Mouse (Mus musculus): ENCODE results near the gene Aatk.

- TF ChIP-seq EP300 (IDR thresholded peaks at IDR 0.05; ENCODE audit: low read depth) (no peak), CTCF (IDR thresholded peaks at IDR 0.05; ENCODE audit: low read depth) (no peak)
Observed at GRCm38 (mm10) chr11:119975739-119976501, 71.0 kb downstream of the Aatk start.

All from heart, postnatal 0 days (tissue).